Mouse (Mus musculus) lung, embryonic 16.5 days (tissue): ENCODE measurements around the gene Usp19. TPM values are rescaled to one million over a fixed set of nuclear protein-coding genes. Genes with fewer than 3 reads are reported as not detected.

Experiments
- ATAC-seq: fragments of 200-750 bp; cut with Nextera tagmentation; 2 replicates; pipeline ENCODE4 v1.8.0; 2017; ENCODE audit warnings: low read depth, mild to moderate bottlenecking, moderate library complexity
- H3K27ac ChIP-seq: fragments of 300-500 bp; sonication (generic); 2 replicates; pipeline ENCODE4 v1.5.1; 2014; ENCODE audit warnings: mild to moderate bottlenecking, control low read depth, low read length
- H3K27me3 ChIP-seq: fragments of 300-500 bp; sonication (generic); 2 replicates; pipeline ENCODE4 v1.6.1; 2014; ENCODE audit warnings: low read depth, low read length, mixed read lengths; ENCODE audit not compliant: control insufficient read depth, insufficient read depth
- H3K36me3 ChIP-seq: fragments of 300-500 bp; sonication (generic); 2 replicates; pipeline ENCODE4 v1.6.1; 2014; ENCODE audit warnings: low read length; ENCODE audit not compliant: control insufficient read depth, insufficient read depth
- H3K4me1 ChIP-seq: fragments of 300-500 bp; sonication (generic); replicated peaks from 2 replicates; pipeline ENCODE4 v1.6.1; 2014; ENCODE audit warnings: low read length, mixed read lengths; ENCODE audit not compliant: control insufficient read depth, insufficient read depth
- H3K4me2 ChIP-seq: fragments of 300-500 bp; sonication (generic); 2 replicates; pipeline ENCODE4 v1.6.1; 2014; ENCODE audit warnings: low read depth, low read length, control low read depth
- H3K4me3 ChIP-seq: fragments of 300-500 bp; sonication (generic); 2 replicates; pipeline ENCODE4 v1.5.1; 2014; ENCODE audit warnings: mild to moderate bottlenecking, low read length, control low read depth
- H3K9ac ChIP-seq: fragments of 300-500 bp; sonication (generic); 2 replicates; pipeline ENCODE4 v1.6.1; 2014; ENCODE audit warnings: low read length, control low read depth
- H3K9me3 ChIP-seq: fragments of 300-500 bp; sonication (generic); 2 replicates; pipeline ENCODE4 v1.6.1; 2016; ENCODE audit warnings: low read length; ENCODE audit not compliant: control insufficient read depth
- WGBS: fragments of 180-500 bp; shearing (Covaris S2); extraction: QIAGEN DNeasy Blood & Tissue Kit; methylation state at CpG from one replicate; pipeline ENCODE4 v1.1.7; 2014; 5-methylcytosine and 5-hydroxymethylcytosine counted together
- polyA plus RNA-seq: library from polyadenylated mRNA; unstranded; fragments of >200 nt; fragmentation: Nextera tagmentation; extraction: Ambion mirVana; gene quantifications from 2 replicates; pipeline ENCODE4 v1.2.1, GENCODE M21; 2015

Gene Usp19
- polyA plus RNA-seq, 1 experiment from 2014 or later, result 59.1 TPM

DNA sequence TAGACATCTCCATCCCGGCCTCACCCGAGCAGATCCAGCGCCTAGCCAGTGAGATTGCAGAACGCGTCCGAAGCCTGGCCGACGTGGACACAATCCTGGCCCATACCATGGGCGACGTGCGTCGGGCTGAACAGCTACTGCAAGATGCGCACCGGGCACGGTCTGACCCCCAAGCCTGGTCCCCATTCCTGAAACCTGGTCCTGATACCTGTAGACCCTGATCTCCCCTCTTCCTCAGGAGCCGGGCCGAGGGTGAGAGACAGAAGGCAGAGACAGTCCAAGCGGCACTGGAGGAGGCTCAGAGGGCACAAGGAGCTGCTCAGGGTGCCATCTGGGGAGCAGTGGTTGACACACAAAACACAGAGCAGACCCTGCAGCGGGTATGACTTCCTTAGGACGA, 1.2 kb upstream of the Usp19 start:
- Histone ChIP-seq H3K36me3 (peaks cover 60% of the 10 kb centered on the region), H3K27ac (no peak overlapping the region), H3K27me3 (no peaks in the 10 kb centered on the region), H3K4me3 (no peak overlapping the region), H3K9ac (no peak overlapping the region), H3K4me2 (no peak overlapping the region), H3K9me3 (no peaks in the 10 kb centered on the region), H3K4me1 (peaks cover 12% of the 10 kb centered on the region)
- no peak for ATAC-seq
- WGBS, result 92% methylated on average over 20 of the region's 20 CpGs

- Histone ChIP-seq H3K9ac (peak overlapping the region; percentile 93), H3K27me3 (no peaks in the 10 kb centered on the region), H3K9me3 (no peaks in the 10 kb centered on the region), H3K4me3 (peak overlapping the region; percentile 84), H3K27ac (peak overlapping the region; percentile 96), H3K36me3 (peaks cover 63% of the 10 kb centered on the region), H3K4me2 (peak overlapping the region; percentile 86), H3K4me1 (peaks cover 12% of the 10 kb centered on the region)
- peak; percentile 4 for ATAC-seq
- WGBS, result 58% methylated on average over 26 of the region's 26 CpGs
Measured at GRCm38 (mm10) chr9:108489702-108490558, 472 bp upstream of the Usp19 start.

DNA sequence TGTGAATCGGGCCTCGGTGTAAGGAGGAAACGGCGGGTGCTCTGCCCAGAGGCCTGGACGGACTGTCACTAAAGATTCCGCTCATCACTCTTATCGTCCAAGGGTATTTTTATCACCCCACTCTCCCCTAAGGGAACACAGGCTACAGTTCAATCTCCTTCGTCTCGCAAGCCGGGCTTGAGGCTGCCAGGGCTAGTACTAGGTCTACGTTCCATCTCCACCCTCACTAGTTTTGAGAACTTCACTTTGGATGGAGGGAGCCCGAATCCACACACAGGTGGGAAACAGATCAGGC, 831 bp downstream of the Usp19 start:
- 4% methylated on average over 12 of the region's 12 CpGs for WGBS
- peaks cover 63% of the 10 kb centered on the region for H3K36me3 ChIP-seq
- peaks cover 12% of the 10 kb centered on the region for H3K4me1 ChIP-seq
- H3K27me3 ChIP-seq, result no peaks in the 10 kb centered on the region
- H3K9me3 ChIP-seq, result no peaks in the 10 kb centered on the region
- peak overlapping the region; percentile 86 for H3K4me2 ChIP-seq
- ATAC-seq, result no peak; the same call in 1 of the 2 replicates
- peak overlapping the region; percentile 93 for H3K9ac ChIP-seq
- H3K4me3 ChIP-seq, result peak overlapping the region; percentile 84
- peak overlapping the region; percentile 96 for H3K27ac ChIP-seq

- H3K4me1 ChIP-seq, result peaks cover 12% of the 10 kb centered on the region
- H3K36me3 ChIP-seq, result peaks cover 63% of the 10 kb centered on the region
- peak overlapping the region; percentile 93 for H3K9ac ChIP-seq
- H3K4me2 ChIP-seq, result peak overlapping the region; percentile 86
- H3K4me3 ChIP-seq, result peak overlapping the region; percentile 84
- H3K27me3 ChIP-seq, result no peaks in the 10 kb centered on the region
- ATAC-seq, result no peak
- H3K9me3 ChIP-seq, result no peaks in the 10 kb centered on the region
- no peak overlapping the region for H3K27ac ChIP-seq
- 77% methylated on average over 16 of the region's 16 CpGs for WGBS
Measured at GRCm38 (mm10) chr9:108492043-108492750, 1.8 kb downstream of the Usp19 start.

- Histone ChIP-seq H3K27me3 (no peaks in the 10 kb centered on the region), H3K9me3 (no peaks in the 10 kb centered on the region), H3K36me3 (peaks cover 62% of the 10 kb centered on the region), H3K4me3 (no peak overlapping the region), H3K4me2 (no peak overlapping the region), H3K27ac (no peak overlapping the region), H3K9ac (no peak overlapping the region), H3K4me1 (peaks cover 12% of the 10 kb centered on the region)
- ATAC-seq, result no peak
- 95% methylated on average over 8 of the region's 8 CpGs for WGBS
Measured at GRCm38 (mm10) chr9:108493246-108493645, 2.8 kb downstream of the Usp19 start.

DNA sequence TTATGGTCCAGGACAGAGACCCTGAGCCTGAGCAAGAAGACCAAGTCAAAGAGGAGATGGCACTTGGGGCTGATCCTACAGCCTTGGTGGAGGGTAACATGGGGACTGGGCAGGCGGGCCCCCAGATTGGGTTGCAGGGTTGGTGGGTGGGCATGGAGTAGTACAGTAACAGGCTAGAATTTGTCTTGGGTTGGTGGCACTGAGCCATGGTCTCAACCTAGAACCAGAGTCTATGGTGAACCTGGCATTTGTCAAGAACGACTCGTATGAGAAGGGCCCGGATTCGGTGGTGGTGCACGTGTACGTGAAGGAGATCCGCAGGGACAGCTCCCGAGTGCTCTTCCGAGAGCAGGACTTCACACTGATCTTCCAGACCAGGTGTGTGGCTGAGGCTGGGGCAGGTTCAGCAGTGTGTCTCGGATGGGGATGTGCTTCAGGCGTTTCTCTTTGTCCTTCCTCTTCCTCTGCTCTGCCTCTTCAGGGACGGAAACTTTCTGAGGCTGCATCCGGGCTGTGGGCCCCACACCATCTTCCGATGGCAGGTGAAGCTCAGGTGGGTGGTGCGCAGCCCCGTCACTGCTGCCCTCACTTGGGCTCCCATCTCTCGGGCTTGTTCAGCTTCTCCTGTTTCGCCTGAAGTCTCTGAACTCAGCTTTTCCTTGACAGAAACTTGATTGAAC, 3.9 kb downstream of the Usp19 start:
- no peak for ATAC-seq
- Histone ChIP-seq H3K4me1 (peaks cover 12% of the 10 kb centered on the region), H3K27me3 (no peaks in the 10 kb centered on the region), H3K9ac (no peak overlapping the region), H3K36me3 (peaks cover 62% of the 10 kb centered on the region), H3K4me2 (no peak overlapping the region), H3K4me3 (no peak overlapping the region), H3K9me3 (no peaks in the 10 kb centered on the region), H3K27ac (no peak overlapping the region)
- WGBS, result 93% methylated on average over 19 of the region's 19 CpGs

DNA sequence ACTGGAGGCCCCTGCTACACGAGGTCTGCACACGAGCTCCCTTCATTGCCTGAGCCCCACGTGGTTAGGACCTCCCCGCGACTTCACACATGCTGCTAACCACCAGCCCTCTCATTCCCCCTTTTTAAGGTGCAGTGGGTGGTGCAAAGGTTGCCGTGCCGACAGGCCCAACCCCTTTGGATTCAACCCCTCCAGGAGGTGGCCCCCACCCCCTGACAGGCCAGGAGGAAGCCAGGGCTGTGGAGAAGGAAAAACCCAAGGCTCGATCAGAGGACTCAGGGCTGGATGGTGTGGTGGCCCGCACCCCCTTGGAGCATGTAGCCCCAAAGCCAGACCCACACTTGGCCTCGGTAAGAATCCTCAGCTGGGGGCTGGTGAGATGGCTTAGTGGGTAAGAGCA, 4.5 kb downstream of the Usp19 start:
- Histone ChIP-seq H3K27me3 (no peaks in the 10 kb centered on the region), H3K4me1 (peaks cover 11% of the 10 kb centered on the region), H3K4me3 (no peak overlapping the region), H3K9me3 (no peaks in the 10 kb centered on the region), H3K9ac (no peak overlapping the region), H3K4me2 (no peak overlapping the region), H3K27ac (no peak overlapping the region), H3K36me3 (peaks cover 67% of the 10 kb centered on the region)
- 83% methylated on average over 10 of the region's 10 CpGs for WGBS
- no peak for ATAC-seq

DNA sequence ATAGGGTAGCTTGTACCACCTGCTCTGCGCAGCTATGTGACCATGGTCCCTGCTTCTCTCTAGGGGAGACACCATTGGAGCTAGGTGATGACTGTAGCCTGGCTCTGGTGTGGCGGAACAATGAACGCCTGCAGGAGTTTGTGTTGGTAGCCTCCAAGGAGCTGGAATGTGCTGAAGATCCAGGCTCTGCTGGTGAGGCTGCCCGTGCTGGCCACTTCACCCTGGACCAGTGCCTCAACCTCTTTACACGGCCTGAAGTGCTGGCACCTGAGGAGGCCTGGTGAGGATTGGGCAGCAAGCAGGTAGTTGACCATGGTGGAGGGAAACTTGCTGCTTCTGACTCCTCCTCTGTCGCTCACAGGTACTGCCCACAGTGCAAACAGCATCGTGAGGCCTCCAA, 8.8 kb downstream of the Usp19 start:
- Histone ChIP-seq H3K9me3 (no peaks in the 10 kb centered on the region), H3K9ac (no peak overlapping the region), H3K4me3 (no peak overlapping the region), H3K27ac (no peak overlapping the region), H3K36me3 (peaks cover 82% of the 10 kb centered on the region), H3K4me2 (no peak overlapping the region), H3K4me1 (no peaks in the 10 kb centered on the region), H3K27me3 (no peaks in the 10 kb centered on the region)
- no peak for ATAC-seq
- WGBS, result 94% methylated on average over 7 of the region's 7 CpGs

DNA sequence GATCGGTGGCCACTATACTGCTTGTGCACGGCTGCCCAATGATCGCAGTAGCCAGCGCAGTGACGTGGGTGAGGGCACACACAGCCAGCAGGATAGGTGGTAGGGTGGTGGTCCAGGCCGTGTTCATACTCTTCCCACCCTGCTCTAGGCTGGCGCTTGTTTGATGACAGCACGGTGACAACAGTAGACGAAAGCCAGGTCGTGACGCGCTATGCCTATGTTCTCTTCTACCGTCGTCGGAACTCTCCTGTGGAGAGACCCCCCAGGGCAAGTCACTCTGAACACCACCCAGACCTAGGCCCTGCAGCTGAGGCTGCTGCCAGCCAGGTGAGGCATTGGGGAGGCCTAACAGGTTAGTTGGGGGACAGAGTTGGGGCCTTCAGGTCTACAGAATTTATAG, 9.5 kb downstream of the Usp19 start:
- H3K27me3 ChIP-seq, result no peaks in the 10 kb centered on the region
- ATAC-seq, result no peak
- no peak overlapping the region for H3K4me2 ChIP-seq
- H3K36me3 ChIP-seq, result peaks cover 75% of the 10 kb centered on the region
- 92% methylated on average over 15 of the region's 15 CpGs for WGBS
- no peak overlapping the region for H3K9ac ChIP-seq
- no peaks in the 10 kb centered on the region for H3K4me1 ChIP-seq
- no peak overlapping the region for H3K27ac ChIP-seq
- H3K9me3 ChIP-seq, result no peaks in the 10 kb centered on the region
- H3K4me3 ChIP-seq, result no peak overlapping the region
